Mouse (Mus musculus): ENCODE measurements at regions not wholly inside any gene's neighbourhood (a gene's known extent, or its start where the extent isn't known, plus 50 kb on each side); places are given as distances from the start of the nearest gene placed in this dataset.
"Not testable (repeated sequence)": the region's sequence is repeated elsewhere in the genome, so short reads cannot be mapped to it uniquely, and the experiment has no call there.

- no peak for DNase-seq (ENCODE audit: low spot score)
Measured at GRCm38 (mm10) chr4:7921503-7921902, 317.3 kb downstream of the Car8 start.

DNA sequence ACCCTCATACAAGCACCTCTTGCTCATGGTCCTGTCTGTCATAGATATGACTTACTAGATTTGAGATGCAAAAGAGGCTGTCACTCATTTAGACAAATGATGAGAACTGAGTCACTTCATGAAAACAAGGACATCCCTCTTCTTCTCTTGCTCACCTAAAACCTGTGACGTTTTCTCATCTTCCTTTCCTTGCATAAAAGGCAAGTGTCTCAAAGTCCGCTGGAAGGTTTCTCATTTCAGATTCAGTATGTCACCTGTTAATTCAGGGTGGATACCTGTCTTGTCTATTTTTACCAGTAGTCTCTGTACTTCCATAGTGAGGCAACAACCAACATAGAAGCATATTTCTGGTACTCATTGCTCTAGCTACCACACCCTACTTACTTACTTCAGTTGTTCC is 325.6 kb downstream of the Car8 start:
- DNase-seq (ENCODE audit: low spot score) = no peak

DNA sequence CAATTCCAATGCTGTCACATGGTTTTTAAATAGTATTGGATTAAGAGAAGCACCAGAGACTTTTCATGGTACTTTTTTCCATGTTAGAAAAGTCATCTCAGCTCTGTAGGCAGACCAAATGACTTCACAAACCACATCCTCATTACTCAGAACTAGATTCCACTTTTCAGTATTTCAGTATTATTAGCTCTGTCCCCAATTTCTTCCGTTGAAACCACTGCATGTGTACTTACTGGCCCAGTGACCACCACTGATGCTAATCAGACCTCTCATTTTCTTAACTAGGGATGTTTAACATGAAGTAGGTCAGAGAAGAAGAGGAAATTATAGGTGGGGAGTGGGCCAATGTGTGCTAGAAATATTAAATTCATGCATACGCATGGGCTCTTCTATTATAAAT is 326.2 kb downstream of the Car8 start:
- no peak for DNase-seq (ENCODE audit: low spot score)

GRCm38 (mm10) chr4:7903130-7903529 is 335.7 kb downstream of the Car8 start:
- DNase-seq (ENCODE audit: low spot score) = no peak

DNA sequence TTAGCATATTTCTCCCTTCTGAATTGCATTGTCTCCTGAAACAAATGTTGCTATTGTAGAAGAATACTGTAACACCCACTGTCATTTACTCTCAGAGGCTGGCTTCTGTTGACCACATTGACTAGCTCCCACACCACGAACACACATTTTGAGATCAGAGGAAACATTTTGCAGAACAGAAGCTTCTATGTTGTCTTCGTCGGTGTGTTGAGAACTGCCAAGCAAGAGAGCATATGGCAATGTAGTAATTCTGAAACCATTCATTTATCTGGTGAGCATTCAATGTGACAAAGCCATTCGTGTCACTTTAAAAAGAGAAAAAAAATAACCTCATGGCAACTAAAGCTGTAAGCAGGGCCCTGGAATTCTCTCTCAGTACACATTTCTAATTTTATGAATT is 343.9 kb downstream of the Car8 start:
- no peak for DNase-seq (ENCODE audit: low spot score)

GRCm38 (mm10) chr4:7891128-7891527 is 347.7 kb downstream of the Car8 start:
- no peak for DNase-seq (ENCODE audit: low spot score)

GRCm38 (mm10) chr4:7854518-7854917 is 384.3 kb downstream of the Car8 start:
- DNase-seq (ENCODE audit: low spot score) = no peak

DNA sequence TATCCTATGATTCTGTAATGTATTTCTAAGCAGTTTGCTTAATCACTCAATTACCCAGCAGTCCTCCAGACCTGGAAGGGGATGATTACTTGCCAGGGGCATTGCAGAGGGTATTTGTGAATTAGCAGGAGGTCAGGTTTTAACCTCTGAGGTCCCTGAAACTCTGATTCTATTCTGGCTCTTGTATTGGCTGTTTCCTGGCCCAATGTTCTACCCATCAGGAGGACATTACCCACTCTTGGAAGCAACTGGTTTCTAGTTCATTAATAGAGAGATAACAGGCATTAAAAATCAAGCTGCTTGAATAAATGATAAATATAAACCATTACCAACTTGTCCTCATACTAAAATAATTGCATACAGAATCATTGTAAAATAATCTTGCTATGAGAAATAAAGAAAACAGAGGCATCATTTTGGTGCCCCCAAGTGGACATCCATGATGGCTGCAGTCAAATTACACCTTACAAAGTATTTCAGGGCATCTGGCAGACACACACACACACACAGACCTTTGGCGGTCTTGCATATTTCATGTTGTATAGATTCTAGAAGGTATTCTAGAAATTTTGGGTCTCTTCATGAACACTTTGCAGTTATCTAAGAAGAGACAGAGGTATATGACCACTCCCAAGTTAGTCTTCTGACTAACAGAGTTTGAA is 385.6 kb downstream of the Car8 start:
- peak; percentile 84 for DNase-seq (ENCODE audit: low spot score)

DNA sequence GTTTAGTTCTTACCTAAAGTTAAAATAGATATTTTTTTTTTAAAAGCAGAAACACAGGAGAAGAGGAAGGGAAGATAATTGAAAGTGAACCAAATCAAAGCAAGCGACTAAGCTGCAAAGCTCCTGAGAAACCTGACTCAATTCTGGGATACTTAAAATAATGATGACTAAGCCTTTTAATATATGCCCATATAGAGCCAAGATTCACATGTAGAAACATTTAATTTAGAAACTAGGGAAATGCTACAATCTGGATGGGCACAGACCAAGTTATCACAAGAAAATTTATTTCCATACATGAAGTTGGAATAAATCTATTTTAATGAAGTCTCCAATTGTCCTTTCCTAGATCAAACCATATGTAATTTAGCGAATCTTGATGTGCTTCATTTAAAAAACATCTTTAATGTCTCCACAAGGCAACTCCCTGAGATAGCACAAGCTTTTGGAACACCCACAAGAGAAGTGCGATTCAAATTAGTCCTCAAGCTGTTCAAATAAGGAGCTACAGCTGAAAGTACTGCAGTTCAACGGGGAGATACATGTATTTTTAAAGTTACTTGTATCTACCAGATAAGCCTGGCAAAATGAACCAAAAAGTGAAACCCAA is 386.7 kb downstream of the Car8 start:
- no peak for DNase-seq (ENCODE audit: low spot score)

- no peak for DNase-seq (ENCODE audit: low spot score)
Measured at GRCm38 (mm10) chr4:7847411-7847810, 391.4 kb downstream of the Car8 start.

GRCm38 (mm10) chr4:7829126-7829525 is 409.7 kb downstream of the Car8 start:
- DNase-seq (ENCODE audit: low spot score) = no peak

DNA sequence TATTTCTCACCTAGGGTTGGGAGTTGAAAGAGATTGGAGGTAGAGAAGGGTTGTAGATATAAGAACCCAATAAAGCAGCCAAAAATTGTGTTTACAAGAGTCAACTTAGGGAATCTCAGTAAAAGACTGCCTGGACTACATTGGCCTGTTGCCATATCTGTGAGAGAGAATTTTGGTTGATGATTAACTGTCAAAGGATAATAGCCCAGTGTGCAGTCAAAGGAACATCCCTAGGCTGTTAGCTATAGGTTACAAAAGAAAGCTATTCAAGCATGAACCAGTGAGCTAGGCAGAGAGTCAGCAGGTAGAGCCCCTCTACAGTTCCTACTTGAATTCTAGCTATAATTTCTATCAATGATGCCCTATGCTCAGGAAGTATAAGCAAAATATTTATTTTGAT is 419.0 kb downstream of the Car8 start:
- DNase-seq (ENCODE audit: low spot score) = no peak

GRCm38 (mm10) chr4:7777761-7778160 is 461.1 kb downstream of the Car8 start:
- DNase-seq (ENCODE audit: low spot score) = not testable (repeated sequence)

DNA sequence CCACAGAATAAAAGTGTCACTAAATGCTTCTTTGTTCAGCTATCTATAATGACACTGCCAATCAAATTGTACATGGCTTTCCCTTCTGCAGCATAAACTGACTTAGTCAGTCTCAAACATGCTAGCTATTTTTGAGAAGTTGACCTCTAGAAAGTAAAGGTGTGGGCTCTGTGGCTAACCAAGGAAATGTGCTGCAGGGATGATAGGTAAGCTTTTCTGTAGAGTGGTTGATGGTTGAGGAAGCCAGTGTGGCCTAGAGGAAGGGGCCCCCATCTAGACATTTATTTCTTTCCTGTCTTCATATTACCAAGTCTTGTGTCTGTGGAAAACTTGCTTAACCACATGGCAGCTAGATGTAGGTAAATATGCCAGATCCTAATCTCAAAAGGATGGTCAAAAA is 483.4 kb downstream of the Car8 start:
- no peak for DNase-seq (ENCODE audit: low spot score)

- DNase-seq (ENCODE audit: low spot score) = no peak
Measured at GRCm38 (mm10) chr4:7753931-7754330, 484.9 kb downstream of the Car8 start.

DNA sequence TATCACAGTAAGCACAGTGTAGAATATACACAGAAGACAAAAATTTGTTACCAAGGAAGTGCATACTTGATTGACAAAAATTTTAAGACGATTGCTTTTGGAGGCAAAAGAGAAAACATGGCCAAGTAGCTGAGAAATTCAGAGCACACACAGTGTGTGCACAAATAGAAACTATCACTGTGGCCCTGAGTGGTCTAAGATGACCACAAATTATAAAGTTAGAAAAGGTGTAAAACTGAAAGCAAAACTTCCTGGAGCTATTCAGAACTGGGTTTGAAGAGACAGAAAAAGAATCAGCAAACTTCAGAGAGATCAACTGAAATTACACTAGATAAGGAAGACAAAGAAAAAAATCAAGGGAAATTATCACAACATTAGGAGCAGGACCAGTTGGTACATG is 487.6 kb downstream of the Car8 start:
- no peak for DNase-seq (ENCODE audit: low spot score)

DNA sequence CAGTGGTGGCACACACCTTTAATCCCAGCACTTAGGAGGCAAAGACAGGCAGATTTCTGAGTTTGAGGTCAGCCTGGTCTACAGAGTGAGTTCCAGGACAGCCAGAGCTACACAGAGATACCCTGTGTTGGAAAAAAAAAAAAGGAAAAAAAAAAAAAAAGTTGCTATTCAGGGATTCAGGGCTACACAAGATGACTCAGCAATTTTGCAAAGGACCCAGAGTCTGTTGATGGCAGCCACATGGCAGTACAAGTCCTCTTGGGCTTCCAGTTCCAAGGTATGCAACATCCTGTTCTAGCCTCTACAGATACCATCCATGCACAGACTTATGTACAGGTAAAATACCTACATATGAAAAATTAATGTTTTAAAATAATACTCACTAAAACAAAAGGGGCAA is 515.9 kb downstream of the Car8 start:
- DNase-seq (ENCODE audit: low spot score) = no peak

DNA sequence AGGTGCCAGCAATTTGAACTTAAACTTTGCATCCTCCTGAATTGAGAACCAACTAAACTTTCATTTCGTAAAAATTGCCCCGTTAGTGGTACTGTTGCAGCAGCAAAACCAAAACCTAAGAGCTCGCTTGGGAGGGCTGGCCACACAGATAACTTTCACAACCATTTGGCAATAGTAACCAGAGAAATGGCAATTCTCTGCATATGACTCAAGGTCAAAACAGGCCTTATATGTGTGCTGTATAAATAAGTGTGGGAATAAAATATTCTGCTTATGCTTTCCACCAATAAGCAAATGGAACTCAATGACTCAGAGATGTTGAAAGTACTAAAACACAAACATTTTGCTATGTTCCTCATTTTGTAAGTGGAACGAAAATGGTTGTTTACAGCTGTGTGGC is 550.3 kb downstream of the Car8 start:
- DNase-seq (ENCODE audit: low spot score) = no peak

DNA sequence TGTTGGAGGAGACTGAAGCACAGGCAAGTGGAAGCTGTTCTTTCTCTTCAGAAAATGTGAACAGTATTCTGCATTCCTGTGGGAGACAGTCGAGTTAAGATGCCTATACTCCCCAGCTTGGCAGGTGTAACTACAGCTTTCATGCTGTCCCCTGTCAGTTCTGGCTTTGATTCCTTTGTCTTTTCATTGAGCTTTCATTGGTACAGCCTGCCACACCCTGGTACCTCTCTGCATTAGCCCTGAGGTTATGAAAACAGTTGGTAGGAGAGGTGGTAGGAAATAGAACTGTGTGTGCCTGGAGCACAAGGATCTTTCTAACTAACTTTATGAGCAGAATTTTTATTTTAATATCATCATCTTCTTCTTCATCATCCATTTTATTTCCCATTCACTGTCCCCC is 551.6 kb downstream of the Car8 start:
- DNase-seq (ENCODE audit: low spot score) = no peak

GRCm38 (mm10) chr4:7670795-7671105 is 568.1 kb downstream of the Car8 start:
- no peak for DNase-seq (ENCODE audit: low spot score)

DNA sequence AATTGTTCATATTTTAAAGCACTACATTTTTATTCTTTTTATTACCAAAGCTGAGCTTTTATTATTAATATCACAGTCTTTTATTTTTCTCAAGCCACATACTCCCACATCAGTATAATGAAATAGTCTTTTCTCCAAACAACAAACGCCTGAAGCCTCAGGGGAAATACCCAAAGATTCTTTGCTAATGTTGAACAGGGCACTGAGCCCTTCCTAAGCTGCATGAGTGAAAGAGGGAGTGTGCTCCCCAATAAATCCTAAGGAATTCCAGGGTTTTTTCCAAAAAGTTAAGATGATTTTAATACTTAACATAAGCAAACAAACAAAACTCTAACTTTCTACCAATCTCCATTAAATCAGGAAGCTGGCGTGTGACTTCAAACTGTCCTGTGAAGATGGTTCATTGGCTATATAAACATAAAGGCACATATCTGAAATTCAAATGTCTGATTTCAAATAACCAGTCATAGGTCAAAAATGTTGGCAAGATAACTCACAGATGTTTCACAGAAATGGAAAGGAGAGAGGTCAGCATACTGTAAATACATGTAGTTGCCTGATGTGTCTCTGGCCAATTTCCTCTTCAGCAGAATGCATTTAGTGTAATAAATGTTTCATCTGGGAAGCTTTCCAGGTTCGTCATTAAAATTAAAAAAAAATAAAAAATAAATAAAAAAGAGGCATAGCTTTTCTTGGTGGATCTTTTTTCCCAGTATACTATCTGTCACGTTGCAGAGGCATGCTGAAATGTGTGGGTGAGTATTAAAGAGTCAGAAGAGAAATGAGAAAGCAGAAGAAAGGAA is 568.6 kb downstream of the Car8 start:
- no peak for DNase-seq (ENCODE audit: low spot score)

GRCm38 (mm10) chr4:7666935-7667594 is 571.8 kb downstream of the Car8 start:
- DNase-seq (ENCODE audit: low spot score) = peak; percentile 21
